Mouse (Mus musculus): ENCODE results near the gene Olfr153.
"Not testable (repeated sequence)": the region's sequence is repeated elsewhere in the genome, so short reads cannot be mapped to it uniquely, and the experiment has no call there.

Gene Olfr153

GRCm38 (mm10) chr2:87531496-87531895 lies at the start of gene Olfr153:
Olfr153 (plus strand) TSS chr2:87531796.
- no peak for DNase-seq (ENCODE audit: extremely low read depth, low read depth)

GRCm38 (mm10) chr2:87482276-87482675 lies 49.3 kb upstream of the Olfr153 start:
- DNase-seq (ENCODE audit: extremely low read depth, low read depth): no peak

GRCm38 (mm10) chr2:87496993-87497392 lies 34.6 kb upstream of the Olfr153 start, which contains the start of gene Pramel7:
Pramel7 (minus strand) TSS chr2:87497093.
- not testable (repeated sequence) for DNase-seq (ENCODE audit: extremely low read depth, low read depth)

- DNase-seq (ENCODE audit: extremely low read depth, low read depth): no peak
Measured at GRCm38 (mm10) chr2:87506265-87506664, 25.3 kb upstream of the Olfr153 start, which contains the start of gene Pramel6. Pramel6 (plus strand) TSS chr2:87506565.

GRCm38 (mm10) chr2:87515046-87515445 lies 16.6 kb upstream of the Olfr153 start:
- no peak for DNase-seq (ENCODE audit: extremely low read depth, low read depth)

GRCm38 (mm10) chr2:87515457-87516060 lies 16.0 kb upstream of the Olfr153 start:
- no peak for DNase-seq (ENCODE audit: extremely low read depth, low read depth)

GRCm38 (mm10) chr2:87516581-87516980 lies 15.0 kb upstream of the Olfr153 start:
- no peak for DNase-seq (ENCODE audit: extremely low read depth, low read depth)

GRCm38 (mm10) chr2:87520651-87521050 lies 10.9 kb upstream of the Olfr153 start:
- no peak for DNase-seq (ENCODE audit: extremely low read depth, low read depth)

GRCm38 (mm10) chr2:87525899-87526616 lies 5.5 kb upstream of the Olfr153 start:
- DNase-seq (ENCODE audit: extremely low read depth, low read depth): not testable (repeated sequence)

- DNase-seq (ENCODE audit: extremely low read depth, low read depth): no peak
Measured at GRCm38 (mm10) chr2:87534826-87535225, 3.2 kb downstream of the Olfr153 start.

- no peak for DNase-seq (ENCODE audit: extremely low read depth, low read depth)
Measured at GRCm38 (mm10) chr2:87545442-87545841, 13.8 kb downstream of the Olfr153 start, which contains the start of gene Olfr1128. Olfr1128 (minus strand) TSS chr2:87545542.

- not testable (repeated sequence) for DNase-seq (ENCODE audit: extremely low read depth, low read depth)
Measured at GRCm38 (mm10) chr2:87573602-87574001, 42.0 kb downstream of the Olfr153 start, which contains the start of gene Olfr1129. Olfr1129 (plus strand) TSS chr2:87573902.

Measured in MEL-GATA-1-ER (cell line).